Mouse (Mus musculus) liver, embryonic 13.5 days (tissue): Measurements from ENCODE around the gene Ttc1. TPM values are rescaled to one million over a fixed set of nuclear protein-coding genes. Genes with fewer than 3 reads are reported as not detected.

ENCODE experiments used
- ATAC-seq: fragments of 200-750 bp; cut with Nextera tagmentation; 2 replicates; pipeline ENCODE4 v1.8.0; 2017; ENCODE audit warnings: low read depth, mild to moderate bottlenecking, moderate number of reproducible peaks, moderate library complexity
- DNase-seq: peaks from one replicate; pipeline ENCODE4 v3.0.0; 2022
- H3K27ac ChIP-seq: fragments of 300-500 bp; sonication (generic); 2 replicates; pipeline ENCODE4 v1.5.1; 2015; ENCODE audit warnings: moderate library complexity, mild to moderate bottlenecking, inconsistent platforms
- H3K27me3 ChIP-seq: fragments of 300-500 bp; sonication (generic); 2 replicates; pipeline ENCODE4 v1.6.1; 2015; ENCODE audit warnings: mild to moderate bottlenecking, inconsistent platforms
- H3K36me3 ChIP-seq: fragments of 300-500 bp; sonication (generic); 2 replicates; pipeline ENCODE4 v1.6.1; 2015; ENCODE audit warnings: mild to moderate bottlenecking, inconsistent platforms
- H3K4me1 ChIP-seq: fragments of 300-500 bp; sonication (generic); replicated peaks from 2 replicates; pipeline ENCODE4 v1.6.1; 2015; ENCODE audit warnings: inconsistent platforms
- H3K4me2 ChIP-seq: fragments of 300-500 bp; sonication (generic); 2 replicates; pipeline ENCODE4 v1.6.1; 2015; ENCODE audit warnings: inconsistent platforms, mild to moderate bottlenecking, moderate library complexity
- H3K4me3 ChIP-seq: fragments of 300-500 bp; sonication (generic); replicated peaks from 2 replicates; pipeline ENCODE4 v1.5.1; 2015; ENCODE audit warnings: mild to moderate bottlenecking, inconsistent platforms
- H3K9ac ChIP-seq: fragments of 300-500 bp; sonication (generic); 2 replicates; pipeline ENCODE4 v1.6.1; 2015; ENCODE audit warnings: mild to moderate bottlenecking, inconsistent platforms
- H3K9me3 ChIP-seq: fragments of 300-500 bp; sonication (generic); replicated peaks from 2 replicates; pipeline ENCODE4 v1.6.1; 2016; ENCODE audit warnings: inconsistent platforms
- WGBS: fragments of 180-500 bp; shearing (Covaris S2); methylation state at CpG from one replicate; pipeline ENCODE4 v1.1.7; 2015; ENCODE audit not compliant: insufficient replicate concordance; 5-methylcytosine and 5-hydroxymethylcytosine counted together
- polyA plus RNA-seq: library from polyadenylated mRNA; unstranded; fragments of >200 nt; fragmentation: Nextera tagmentation; extraction: Ambion mirVana; gene quantifications from 2 replicates; pipeline ENCODE4 v1.2.1, GENCODE M21; 2015

Gene Ttc1
- polyA plus RNA-seq, 1 experiment from 2014 or later, result 47.7 TPM

DNA sequence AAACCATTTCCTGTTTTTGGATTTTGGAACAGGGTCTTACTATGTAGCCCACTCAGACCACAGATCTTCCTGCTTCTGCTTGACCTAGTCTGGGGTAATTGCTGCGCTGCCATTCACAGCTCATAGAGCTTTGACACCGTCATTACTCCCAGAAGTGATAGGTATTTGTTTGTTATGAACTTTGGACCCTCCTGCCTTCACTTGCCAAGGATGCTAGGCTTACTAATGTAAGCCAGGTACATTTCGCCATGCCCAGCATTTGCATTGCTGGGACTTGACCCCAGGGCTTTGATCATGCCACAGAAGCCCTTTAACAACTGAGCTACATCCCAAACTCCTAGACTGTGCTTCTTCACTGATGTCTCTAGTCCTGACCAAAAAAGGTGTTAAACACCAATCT lies 47.5 kb downstream of the Ttc1 start:
- ATAC-seq, result no peak
- no peak overlapping the region for H3K4me3 ChIP-seq
- no peak for DNase-seq
- H3K4me1 ChIP-seq, result peaks cover 16% of the 10 kb centered on the region; the same call in 1 of the 2 replicates
- no peak overlapping the region for H3K4me2 ChIP-seq
- WGBS, result 81% methylated on average over 3 of the region's 3 CpGs
- H3K27ac ChIP-seq, result no peak overlapping the region
- H3K36me3 ChIP-seq, result peaks cover 52% of the 10 kb centered on the region
- no peaks in the 10 kb centered on the region for H3K27me3 ChIP-seq
- no peaks in the 10 kb centered on the region for H3K9me3 ChIP-seq
- H3K9ac ChIP-seq, result no peak overlapping the region

DNA sequence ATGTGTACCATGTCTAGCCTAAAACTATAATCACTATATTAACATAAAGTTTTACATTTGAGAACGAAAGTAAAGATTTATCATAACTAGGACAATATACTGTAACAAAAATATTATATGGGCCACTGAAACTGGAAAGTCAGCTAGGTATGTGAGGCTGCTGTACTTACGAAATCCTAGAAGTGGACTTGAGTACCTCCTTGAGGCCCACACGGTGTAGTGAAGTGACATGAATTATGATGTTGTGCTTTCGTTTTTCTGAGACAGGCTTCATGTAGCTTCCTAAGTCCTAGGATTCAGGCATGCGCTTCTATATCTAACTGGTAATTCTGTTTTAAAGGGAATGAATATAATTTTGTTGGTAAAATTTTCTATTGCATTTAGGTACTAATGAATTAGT lies 49.2 kb downstream of the Ttc1 start:
- Histone ChIP-seq H3K9me3 (no peaks in the 10 kb centered on the region), H3K4me1 (peaks cover 16% of the 10 kb centered on the region; the same call in 1 of the 2 replicates), H3K9ac (no peak overlapping the region), H3K36me3 (peaks cover 45% of the 10 kb centered on the region), H3K4me2 (no peak overlapping the region), H3K27ac (no peak overlapping the region), H3K4me3 (no peak overlapping the region), H3K27me3 (no peaks in the 10 kb centered on the region)
- no peak for DNase-seq
- 73% methylated on average over 5 of the region's 5 CpGs for WGBS
- ATAC-seq, result no peak

DNA sequence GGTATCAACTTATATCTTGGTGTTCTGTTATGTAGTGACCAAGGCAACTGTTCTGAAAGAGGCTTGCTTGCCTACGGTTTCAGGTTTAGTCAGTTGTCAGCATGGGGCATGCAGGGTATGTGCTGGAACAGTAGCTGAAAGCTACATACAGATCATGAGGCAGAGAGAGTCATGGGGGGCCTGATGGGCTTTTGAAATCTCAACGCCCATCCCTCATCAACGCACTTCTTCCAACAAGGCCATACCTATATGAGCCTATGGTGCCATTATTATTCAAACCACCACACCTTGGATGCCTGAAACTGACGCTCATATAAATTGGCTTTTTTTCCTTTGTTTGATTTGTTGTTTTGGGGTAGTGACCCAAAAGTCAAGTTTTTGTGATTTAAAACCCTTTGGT lies 51.2 kb downstream of the Ttc1 start:
- no peak overlapping the region for H3K4me2 ChIP-seq
- H3K4me3 ChIP-seq, result no peak overlapping the region
- H3K9ac ChIP-seq, result no peak overlapping the region
- 82% methylated on average over 4 of the region's 4 CpGs for WGBS
- no peaks in the 10 kb centered on the region for H3K9me3 ChIP-seq
- H3K36me3 ChIP-seq, result peaks cover 63% of the 10 kb centered on the region
- ATAC-seq (no peak), DNase-seq (no peak)
- no peak overlapping the region for H3K27ac ChIP-seq
- peaks cover 16% of the 10 kb centered on the region; the same call in 1 of the 2 replicates for H3K4me1 ChIP-seq
- H3K27me3 ChIP-seq, result no peaks in the 10 kb centered on the region

DNA sequence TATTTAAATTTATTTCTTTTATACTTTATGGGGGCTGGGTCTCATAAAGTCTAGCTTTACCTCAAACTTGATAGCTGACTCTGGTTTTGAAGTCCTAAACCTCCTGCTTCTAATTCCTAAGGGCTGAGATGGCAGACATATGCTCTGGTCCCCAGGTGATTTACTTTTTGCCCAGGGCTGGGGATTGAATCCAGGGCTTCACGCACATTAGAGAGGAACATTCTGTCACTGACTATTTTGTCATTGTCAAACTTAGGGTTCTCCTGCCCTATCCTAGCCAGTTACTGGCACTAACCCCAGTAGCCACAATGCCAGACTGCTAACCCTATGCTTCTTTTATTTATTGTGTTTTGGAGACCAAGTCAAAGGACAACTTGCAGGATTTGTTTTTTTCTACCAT lies 59.0 kb downstream of the Ttc1 start:
- no peak for DNase-seq
- H3K27me3 ChIP-seq, result no peaks in the 10 kb centered on the region
- no peak overlapping the region for H3K4me2 ChIP-seq
- H3K9ac ChIP-seq, result no peak overlapping the region
- H3K27ac ChIP-seq, result no peak overlapping the region
- H3K4me1 ChIP-seq, result peaks cover 16% of the 10 kb centered on the region
- WGBS, result 97% methylated on average over 1 of the region's 1 CpGs
- no peak overlapping the region for H3K4me3 ChIP-seq
- H3K36me3 ChIP-seq, result peaks cover 78% of the 10 kb centered on the region
- no peaks in the 10 kb centered on the region for H3K9me3 ChIP-seq
- no peak for ATAC-seq

DNA sequence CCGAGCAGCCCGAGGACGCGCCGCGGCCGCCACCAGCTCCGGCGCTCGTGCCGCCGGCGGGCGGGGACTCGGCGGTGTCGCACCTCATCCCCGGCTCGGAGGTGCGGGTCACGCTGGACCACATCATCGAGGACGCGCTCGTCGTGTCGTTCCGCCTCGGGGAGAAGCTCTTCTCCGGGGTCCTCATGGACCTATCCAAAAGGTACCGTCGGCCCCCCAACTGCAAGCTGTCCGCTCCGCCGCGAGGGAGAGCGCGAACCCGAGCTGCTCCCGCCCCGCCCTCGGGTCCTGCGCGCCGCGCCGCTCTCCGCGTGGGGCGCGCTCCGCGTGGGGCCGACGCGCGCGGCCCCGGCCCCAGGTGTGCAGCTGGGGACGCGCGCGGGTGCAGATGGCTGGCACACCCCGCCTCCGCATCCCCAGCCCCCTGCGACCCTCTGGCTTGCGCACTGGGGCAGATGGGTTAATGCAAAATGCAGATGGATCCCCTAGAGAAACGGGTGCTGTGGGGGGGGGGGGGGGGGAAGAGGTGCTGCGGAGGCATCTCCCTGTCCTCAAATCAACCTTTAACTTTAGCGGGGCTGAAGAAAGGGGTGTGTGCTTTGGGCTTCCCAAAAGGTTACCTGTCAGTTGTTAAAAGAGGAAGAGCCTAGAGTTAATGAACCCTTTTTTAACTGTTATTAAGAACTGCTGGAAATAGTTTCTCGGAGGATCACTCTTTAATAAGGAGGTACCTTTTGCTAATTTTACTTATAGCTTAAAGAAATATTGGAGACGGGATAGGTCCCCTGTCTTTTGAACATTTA lies 65.2 kb downstream of the Ttc1 start:
- Histone ChIP-seq H3K4me2 (peak overlapping the region; percentile 93), H3K36me3 (peaks cover 25% of the 10 kb centered on the region), H3K27ac (peak overlapping the region; percentile 88), H3K9ac (peak overlapping the region; percentile 96), H3K9me3 (no peaks in the 10 kb centered on the region), H3K4me1 (peaks cover 39% of the 10 kb centered on the region), H3K27me3 (no peaks in the 10 kb centered on the region), H3K4me3 (peak overlapping the region; percentile 92)
- peak; percentile 14; the same call in 1 of the 2 replicates for ATAC-seq
- peak; percentile 45 for DNase-seq
- under 1% methylated on average over 71 of the region's 72 CpGs for WGBS

DNA sequence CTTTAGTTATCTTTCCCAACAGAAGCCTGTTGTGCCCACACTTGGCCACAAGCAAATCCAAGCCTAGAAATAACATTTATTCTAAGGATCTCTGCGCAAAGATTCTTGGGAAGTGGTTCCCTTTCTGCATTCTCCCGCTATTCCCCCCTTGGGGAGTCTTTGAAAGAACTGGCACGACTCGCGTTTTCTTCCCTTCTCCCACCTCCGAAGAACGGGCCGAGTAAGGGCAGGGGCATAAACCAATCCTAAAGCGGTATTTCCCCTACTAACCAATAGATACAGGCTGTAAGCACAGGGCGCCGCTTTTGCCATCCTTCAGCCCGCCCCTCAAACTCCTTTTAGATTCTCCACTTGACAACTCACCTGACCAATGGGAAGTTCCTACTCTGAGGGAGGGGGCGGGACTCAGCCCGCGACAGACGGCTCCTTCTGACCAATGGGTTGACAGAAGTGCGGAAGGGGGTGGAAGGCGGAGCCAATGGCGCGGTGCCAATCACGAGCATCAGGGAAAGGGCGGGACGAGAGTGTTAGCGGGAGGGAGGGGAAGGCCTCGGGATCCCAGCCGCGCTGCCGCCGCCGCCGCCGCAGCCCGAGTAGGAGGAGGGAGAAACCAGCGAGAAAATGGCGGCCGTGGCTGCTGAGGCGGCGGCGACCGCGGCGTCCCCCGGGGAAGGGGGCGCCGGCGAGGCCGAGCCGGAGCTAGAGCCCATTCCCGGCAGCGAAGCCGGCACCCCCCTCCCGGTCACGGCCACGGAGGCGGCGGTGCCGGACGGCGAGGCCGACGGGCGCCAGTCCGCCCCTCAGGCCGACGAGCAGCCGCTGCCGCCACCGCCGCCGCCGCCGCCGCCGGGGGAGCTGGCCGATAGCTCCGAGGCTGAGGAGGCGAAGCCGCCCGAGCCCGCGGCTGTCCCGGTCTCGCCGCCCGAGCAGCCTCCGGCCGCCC lies 66.1 kb downstream of the Ttc1 start, which contains the start of gene Pwwp2a:
TSS of gene Pwwp2a (plus strand) at position 527 of the 943 bp plus-strand sequence.
- peak within 1 kb of the TSS; percentile 88 for H3K27ac ChIP-seq
- peaks cover 34% of the 10 kb centered on the region for H3K4me1 ChIP-seq
- H3K27me3 ChIP-seq, result no peaks in the 10 kb centered on the region
- peaks cover 18% of the 10 kb centered on the region for H3K36me3 ChIP-seq
- WGBS, result under 1% methylated on average over 67 of the region's 87 CpGs
- peak within 1 kb of the TSS; percentile 92 for H3K4me3 ChIP-seq
- H3K4me2 ChIP-seq, result peak within 1 kb of the TSS; percentile 93
- DNase-seq, result peak; percentile 97
- peak within 1 kb of the TSS; percentile 96 for H3K9ac ChIP-seq
- peak; percentile 98 for ATAC-seq
- no peaks in the 10 kb centered on the region for H3K9me3 ChIP-seq

Other genes starting within 250 kb of the Ttc1 start
- gene Ccnjl, start 219.2 kb downstream of the Ttc1 start, polyA plus RNA-seq, result 2.7 and 2.8 TPM in 2 replicates
- gene 4933415A04Rik, start 161.0 kb downstream of the Ttc1 start, polyA plus RNA-seq, result 0.73 and 0.93 TPM in 2 replicates
- not detected in 2 replicates for gene Fabp6, start 146.5 kb downstream of the Ttc1 start, polyA plus RNA-seq
- gene Pwwp2a, start 66.0 kb downstream of the Ttc1 start, polyA plus RNA-seq, result 9.6 and 11.5 TPM in 2 replicates
- gene Adra1b, start 153.2 kb upstream of the Ttc1 start, polyA plus RNA-seq, result 2.8 and 2.9 TPM in 2 replicates